Mouse (Mus musculus) spleen, adult 12 weeks (tissue): ENCODE data around the gene Kctd5.
"Not testable (repeated sequence)": the region's sequence is repeated elsewhere in the genome, so short reads cannot be mapped to it uniquely, and the experiment has no call there.

Source experiments
- DNase-seq: peaks from one replicate; pipeline ENCODE4 v3.0.0; 2022; ENCODE audit warnings: low spot score

Kctd5 gene

GRCm38 (mm10) chr17:24072919-24073696 is at the start of gene Kctd5:
Gene Kctd5 (minus strand): TSS chr17:24073485.
- peak; percentile 90 for DNase-seq

GRCm38 (mm10) chr17:24119446-24119845 is 46.2 kb upstream of the Kctd5 start:
- no peak for DNase-seq

DNA sequence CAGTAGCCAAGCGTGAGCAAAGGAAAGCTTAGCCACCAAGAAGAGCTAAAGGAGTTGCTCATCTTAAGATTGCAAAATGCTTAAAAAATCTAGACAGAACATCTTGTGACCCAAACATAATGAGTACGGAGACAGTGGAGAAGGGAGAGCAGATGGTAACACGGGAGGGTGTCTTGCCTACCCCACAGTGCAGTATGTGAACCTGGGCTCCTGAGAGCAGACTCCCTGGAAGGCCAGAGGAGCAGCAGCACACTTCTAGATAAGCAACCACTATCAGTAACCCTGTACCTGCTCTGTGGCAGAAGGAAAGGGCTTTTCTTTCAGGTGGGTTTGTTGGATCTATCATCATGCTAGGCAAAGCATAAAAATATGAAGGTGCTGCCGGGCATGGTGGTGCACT is 39.7 kb upstream of the Kctd5 start:
- DNase-seq = no peak

GRCm38 (mm10) chr17:24111256-24111655 is 38.0 kb upstream of the Kctd5 start:
- DNase-seq = no peak

GRCm38 (mm10) chr17:24108896-24109295 is 35.6 kb upstream of the Kctd5 start:
- no peak for DNase-seq

- DNase-seq = no peak
Measured at GRCm38 (mm10) chr17:24105111-24105510, 31.8 kb upstream of the Kctd5 start.

- no peak for DNase-seq
Measured at GRCm38 (mm10) chr17:24098354-24098753, 25.1 kb upstream of the Kctd5 start.

- no peak for DNase-seq
Measured at GRCm38 (mm10) chr17:24090575-24090974, 17.3 kb upstream of the Kctd5 start.

DNA sequence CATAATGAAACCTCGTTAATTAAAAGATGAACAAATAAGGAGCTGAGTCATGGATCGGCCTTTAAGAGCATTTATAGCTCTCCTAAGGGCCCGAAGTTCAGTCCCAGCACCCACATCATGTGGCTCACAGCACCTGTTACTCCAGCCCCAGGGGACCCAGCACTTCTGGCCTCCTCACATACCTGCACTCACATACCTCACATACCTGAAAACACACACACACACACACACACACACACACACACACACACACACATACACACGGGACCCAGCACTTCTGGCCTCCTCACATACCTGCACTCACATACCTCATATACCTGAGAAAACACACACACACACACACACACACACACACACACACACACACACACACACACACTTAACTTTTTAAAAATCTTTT is 13.1 kb upstream of the Kctd5 start:
- not testable (repeated sequence) for DNase-seq

- no peak for DNase-seq
Measured at GRCm38 (mm10) chr17:24084593-24084992, 11.3 kb upstream of the Kctd5 start.

- DNase-seq = no peak
Measured at GRCm38 (mm10) chr17:24077101-24077500, 3.8 kb upstream of the Kctd5 start.

DNA sequence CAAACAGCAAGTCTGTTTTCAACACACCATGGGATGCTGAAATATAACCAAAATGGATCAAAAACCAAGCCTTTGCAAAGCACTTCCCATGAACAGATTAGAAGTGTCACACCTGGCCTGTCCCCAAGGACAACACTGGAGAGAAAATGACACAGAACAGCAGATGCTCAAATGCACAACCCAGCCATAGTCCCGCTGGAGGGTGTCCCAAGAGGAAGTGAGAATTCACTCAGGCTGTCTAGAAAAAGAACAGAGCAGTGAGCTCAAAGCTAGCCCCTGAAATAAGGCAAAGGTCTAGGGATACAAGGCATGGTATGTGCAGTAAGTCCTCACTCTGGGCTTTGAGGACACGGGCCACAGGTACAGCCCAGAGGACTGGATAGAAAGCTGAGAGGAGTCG is 3.8 kb downstream of the Kctd5 start:
- no peak for DNase-seq

- DNase-seq = no peak
Measured at GRCm38 (mm10) chr17:24068271-24068670, 5.0 kb downstream of the Kctd5 start.

DNA sequence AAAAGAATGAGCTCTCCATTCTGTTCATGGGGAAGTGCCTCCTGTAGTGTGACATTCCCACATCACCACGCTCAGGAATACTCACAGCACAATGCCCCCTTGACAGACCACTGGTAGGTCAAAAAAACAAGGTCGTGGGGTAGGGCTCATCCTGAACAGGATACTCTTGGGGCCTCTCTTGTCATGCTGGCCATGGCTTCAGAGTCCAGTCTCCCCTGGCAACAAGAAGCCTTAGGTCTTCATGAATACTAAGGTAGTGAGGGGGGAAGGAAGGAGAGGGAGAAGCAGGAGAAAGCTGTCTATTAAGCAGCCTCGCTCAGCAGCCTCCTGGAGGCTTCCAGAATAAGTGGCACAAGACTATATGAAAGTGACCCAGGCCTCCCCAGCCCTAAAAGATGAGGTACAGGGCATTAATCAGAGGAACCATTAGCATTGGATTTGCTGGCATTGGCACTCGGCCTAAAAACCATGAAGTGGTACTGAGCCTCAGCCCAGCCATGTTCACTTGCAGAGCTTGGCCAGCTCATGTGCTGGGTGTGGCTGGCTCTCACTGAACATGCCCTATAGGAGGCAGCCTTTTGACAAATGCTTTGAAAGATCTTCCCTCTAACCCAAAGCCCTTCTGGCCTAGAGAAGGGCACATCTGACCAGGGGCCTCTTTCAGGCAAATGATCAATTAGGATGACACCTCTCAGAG is 10.7 kb downstream of the Kctd5 start:
- DNase-seq = no peak

GRCm38 (mm10) chr17:24057730-24058245 is 15.5 kb downstream of the Kctd5 start:
- no peak for DNase-seq

DNA sequence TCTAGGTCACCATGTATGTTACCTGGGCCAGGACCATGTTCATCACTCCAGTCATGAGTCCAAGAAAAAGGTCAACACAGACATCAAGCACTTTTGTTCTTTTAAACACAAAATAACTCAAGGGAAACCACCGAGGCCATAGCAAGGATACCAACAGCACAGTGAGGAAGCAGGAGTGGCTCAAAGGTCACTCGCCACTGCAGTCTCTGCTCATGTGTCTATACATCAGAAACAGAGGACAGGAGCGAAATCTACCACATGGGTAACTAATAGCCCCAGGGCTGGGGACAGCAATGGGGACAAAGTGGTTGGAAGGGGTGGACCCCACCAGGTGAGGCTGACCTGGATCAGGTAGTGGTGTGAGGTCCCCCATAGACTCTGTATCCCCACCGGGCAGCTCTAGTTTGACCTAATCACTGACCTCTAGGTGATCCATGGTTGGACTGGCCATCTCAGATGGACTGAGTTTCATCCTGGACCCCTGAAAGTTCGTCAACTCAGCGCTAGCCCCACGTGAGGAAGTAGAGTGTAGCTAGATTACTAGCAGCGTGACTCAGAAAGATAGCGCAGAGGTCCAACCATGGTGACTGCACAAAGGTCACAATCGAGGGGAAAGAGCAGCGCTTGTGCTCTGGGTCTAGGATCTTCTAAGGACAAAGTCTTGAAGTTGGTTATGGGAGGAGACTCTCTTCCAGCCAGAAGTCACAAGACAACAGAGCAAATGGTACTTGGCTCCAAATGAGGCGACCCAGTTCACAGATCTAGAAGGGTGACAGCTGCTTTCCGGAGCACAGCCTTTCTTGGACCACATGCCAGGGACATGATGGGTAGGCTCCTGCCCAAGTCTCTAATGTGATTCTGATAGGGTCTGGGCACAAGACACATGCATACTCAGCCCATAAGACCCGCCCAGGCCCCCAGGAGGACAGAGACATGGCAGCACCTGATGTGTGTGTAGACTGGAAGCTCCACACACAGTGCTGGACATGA is 16.4 kb downstream of the Kctd5 start:
- no peak for DNase-seq

GRCm38 (mm10) chr17:24049008-24049407 is 24.3 kb downstream of the Kctd5 start:
- DNase-seq = no peak

- no peak for DNase-seq
Measured at GRCm38 (mm10) chr17:24048053-24048452, 25.2 kb downstream of the Kctd5 start.

DNA sequence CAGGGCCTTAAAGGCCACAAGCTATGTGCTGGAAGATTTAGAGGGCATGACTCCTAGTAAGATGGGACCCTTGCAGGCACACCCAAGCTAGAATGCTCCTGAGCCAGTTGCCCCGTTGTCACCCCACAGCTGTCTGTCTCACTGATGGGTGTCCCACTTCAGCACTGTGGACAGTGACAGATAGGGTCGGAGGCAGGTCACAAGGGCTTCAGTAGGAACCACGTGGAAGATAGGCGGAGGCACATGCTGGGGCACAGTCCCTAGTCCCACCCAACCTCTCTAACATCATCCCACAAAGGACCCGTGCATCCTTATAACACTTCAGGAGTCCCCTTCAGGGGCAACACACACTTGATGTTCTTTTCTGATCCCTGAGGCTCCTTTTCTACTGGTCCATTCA is 27.3 kb downstream of the Kctd5 start:
- no peak for DNase-seq

GRCm38 (mm10) chr17:24045608-24046007 is 27.7 kb downstream of the Kctd5 start:
- DNase-seq = no peak

GRCm38 (mm10) chr17:24044482-24044881 is 28.8 kb downstream of the Kctd5 start:
- DNase-seq = no peak

DNA sequence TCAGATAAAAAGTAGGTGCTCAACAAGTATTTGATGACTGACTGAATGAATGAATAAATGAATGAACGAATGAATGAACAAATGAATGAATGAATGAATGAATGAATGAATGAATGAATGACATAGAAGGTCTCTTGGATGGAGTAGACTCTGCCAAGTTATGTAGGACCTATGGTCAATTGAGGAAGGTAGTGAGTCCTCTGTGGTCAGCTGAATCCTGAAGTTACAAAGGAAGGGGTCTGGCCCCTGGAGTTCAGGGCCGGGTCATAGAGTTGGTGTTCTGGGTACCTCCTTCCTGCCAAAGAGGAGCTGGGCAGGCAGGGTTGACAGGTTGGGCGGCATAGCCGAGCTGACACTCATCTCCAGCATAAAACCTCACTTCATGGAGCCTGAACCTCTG is 35.4 kb downstream of the Kctd5 start, which contains the start of gene Prss27:
Gene Prss27, plus strand, starts transcription at position 301 of the 400 bp plus-strand sequence.
- no peak for DNase-seq
